Mouse (Mus musculus): Measurements from ENCODE around the gene Fanci. TPM values are rescaled to one million over a fixed set of nuclear protein-coding genes. Genes with fewer than 3 reads are reported as not detected.

The Fanci gene
- total RNA-seq, 2 experiments from 2014 or later, result 2.3 to 11.8 TPM

DNA sequence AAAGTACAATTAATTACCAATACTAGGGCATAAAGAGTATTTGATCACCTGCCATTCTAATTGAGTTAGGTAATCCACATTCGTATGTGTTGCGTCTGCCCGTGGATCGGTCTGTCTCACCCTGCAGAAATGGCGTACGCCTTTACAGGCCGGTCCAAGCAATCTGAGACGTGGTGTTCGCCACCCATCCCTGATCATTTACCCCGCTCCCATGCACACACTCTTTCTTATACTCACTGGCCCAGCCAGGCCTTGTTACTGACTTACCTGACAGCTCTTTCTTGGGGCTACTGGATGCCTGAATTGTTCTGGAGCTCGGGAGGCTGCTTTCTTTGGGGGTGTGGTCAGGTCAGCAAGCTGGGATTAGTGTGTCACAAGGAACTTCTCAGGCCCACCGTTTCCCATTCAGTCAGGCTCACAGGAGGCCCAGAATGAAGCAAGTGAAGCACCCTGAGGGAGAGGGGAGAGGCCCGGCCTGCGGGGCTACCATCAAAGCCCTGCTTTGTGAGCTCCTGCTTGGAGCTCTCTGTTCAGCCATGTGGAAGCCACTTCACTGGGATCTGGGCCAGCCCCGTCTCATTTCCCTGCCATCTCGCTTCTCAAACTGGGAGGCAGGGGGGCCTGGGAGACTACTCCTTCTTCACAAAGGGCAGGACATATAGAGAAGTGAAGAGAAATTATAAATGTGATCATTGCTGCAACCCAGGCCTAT is 5.2 kb upstream of the Fanci start, which contains the start of gene Rlbp1:
Gene Rlbp1, minus strand, starts transcription at position 627 of the 712 bp plus-strand sequence.
- no peak for ATAC-seq (replicated peaks; ENCODE audit: low FRiP score, poor library complexity, severe bottlenecking)

- ATAC-seq (replicated peaks; ENCODE audit: low FRiP score, poor library complexity, severe bottlenecking), result no peak
These were observed 4.6 kb upstream of the Fanci start for GRCm38 (mm10) chr7:79387140-79387539.

DNA sequence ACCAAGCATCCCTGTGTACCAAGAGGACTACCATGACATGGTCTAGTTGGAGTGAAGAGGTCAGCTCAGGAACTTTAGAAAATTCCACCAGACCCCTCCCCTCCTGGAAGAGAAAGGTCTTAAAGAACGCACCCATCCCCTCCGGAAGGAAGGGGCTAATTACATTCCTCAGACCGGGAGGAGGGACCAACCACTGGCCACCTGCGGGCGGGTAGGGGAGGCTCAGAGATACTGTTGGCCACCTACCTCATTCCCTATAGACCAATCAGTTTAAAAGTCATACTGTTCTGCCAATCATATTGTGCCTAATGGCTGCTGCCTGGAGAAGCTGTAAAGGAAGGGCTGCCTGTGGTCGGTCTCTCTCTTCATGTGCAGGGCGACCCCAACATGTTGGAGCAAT is 3.7 kb upstream of the Fanci start:
- ATAC-seq (replicated peaks; ENCODE audit: low FRiP score, poor library complexity, severe bottlenecking), result no peak

DNA sequence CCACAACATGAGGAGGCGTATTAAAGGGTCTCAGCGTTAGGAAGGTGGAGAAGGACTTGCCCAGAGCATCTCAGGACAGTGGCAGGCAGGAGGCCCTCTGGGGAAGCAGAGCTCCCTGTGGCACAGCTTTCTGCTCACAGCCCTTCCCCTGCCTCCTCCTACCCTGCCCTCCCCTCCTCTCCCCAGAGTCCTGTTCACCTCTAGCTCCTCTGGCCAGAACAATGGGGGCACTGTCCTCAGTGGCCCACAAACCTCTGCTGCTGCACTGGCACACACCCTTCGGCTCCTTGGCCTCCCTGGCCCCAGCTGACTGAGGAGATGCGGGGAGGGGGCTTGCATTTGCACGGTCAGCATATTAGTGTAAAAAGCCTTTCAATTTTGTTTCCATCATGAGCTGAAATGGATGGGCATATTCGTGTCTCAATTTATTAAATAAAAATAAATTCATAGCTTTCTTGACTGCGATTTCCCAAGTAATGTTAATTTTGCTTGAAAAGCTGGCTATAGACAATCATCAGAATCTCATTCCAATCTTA is 3.0 kb upstream of the Fanci start:
- ATAC-seq (replicated peaks; ENCODE audit: low FRiP score, poor library complexity, severe bottlenecking), result no peak

DNA sequence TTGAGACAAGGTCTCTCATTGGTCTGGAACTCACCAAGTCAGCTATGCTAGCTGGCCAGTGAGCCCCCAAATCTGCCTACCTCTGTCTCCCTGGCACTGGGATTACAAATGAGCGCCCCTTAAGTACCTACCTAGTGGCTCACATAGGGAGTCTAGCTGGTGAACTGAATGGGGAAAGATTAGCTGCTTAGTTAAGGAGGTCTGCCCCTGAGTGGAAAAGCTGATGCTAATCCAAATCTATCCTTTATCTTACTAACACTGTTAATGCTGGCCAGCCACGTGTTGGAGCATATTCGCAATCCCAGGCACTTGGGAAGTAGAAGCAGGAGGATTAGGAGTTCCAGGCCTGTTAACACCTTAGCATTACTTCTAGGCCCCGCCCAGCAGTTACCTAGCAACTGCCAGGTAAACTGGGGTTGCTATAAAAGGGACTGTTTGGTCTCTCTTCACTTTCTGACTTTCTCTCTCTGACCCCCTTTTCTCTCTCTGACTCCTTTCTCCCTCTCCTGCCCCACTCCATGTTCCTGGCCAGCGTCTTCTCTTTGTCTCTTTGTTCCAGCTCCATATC is 1.5 kb upstream of the Fanci start:
- no peak for ATAC-seq (replicated peaks; ENCODE audit: low FRiP score, poor library complexity, severe bottlenecking)

DNA sequence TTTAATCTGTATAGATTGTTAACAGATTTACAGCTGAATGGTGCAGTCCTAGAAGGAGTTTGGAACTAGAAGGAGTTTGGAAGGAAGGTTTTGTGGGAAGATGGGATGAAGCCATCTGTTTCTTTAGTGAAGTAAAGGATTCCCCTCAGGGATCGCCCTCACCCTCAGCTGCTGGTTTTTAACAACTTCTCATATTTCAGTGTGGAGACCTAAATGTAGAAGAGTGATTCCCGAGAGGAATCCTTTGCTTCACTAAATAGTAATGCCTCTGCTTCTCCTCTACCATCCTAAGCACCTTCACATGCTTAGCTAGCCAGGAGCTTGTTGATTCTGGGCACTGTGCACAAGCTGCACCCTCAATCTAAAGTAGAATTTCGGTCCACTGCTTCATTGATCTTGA is 258 bp upstream of the Fanci start:
- ATAC-seq (replicated peaks; ENCODE audit: low FRiP score, poor library complexity, severe bottlenecking), result peak; percentile 27; the same call in 1 of the 2 replicates

DNA sequence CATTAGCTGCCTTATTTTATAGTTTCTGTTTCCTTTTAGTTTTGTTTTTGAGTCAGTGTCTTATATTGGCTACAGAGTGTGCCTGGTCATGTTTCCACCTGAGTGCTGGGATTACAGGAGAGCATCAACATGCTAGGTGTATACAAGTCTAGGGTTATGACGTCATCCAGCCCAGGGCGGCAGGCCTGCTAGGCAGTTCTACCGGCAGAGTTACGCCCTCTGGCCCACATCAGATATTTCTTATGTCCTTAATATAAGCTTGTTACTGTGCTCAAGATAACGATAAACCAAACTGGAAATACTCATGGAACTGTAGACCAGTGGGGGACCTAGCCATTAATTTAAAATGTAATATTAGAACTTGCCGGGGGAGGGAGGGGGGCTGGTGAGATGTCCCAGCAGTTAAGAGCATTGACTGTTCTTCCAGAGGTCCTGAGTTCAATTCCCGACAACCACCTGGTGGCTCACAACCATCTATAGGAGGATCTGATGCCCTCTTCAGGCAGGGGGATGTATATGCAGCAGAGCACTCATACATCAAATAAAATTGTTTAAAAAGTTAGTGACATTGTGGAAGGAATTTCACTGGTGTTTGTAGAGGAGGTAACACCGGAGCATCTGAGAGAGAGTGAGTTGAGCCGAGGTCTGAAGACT is 1.3 kb downstream of the Fanci start:
- ATAC-seq (replicated peaks; ENCODE audit: low FRiP score, poor library complexity, severe bottlenecking), result peak; percentile 81

DNA sequence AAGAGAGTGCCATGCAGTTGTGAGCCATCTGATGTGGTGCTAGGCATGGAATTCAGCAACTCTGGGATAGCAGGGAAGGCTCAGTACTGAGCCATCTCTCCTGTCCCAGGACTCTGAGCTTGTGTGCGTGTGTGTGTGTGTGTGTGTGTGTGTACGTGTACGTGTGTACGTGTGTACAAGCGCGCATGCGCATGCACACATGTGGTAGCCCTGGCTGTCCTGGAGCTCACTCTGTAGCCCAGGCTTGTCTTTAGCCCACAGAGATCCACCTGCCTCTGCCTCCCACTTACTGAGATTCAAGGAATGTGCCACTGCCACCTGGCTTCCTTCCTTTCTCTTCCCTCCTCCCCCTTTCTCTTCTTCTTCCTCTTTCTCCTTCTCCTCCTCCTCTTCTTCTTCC is 2.2 kb downstream of the Fanci start:
- no peak for ATAC-seq (replicated peaks; ENCODE audit: low FRiP score, poor library complexity, severe bottlenecking)

DNA sequence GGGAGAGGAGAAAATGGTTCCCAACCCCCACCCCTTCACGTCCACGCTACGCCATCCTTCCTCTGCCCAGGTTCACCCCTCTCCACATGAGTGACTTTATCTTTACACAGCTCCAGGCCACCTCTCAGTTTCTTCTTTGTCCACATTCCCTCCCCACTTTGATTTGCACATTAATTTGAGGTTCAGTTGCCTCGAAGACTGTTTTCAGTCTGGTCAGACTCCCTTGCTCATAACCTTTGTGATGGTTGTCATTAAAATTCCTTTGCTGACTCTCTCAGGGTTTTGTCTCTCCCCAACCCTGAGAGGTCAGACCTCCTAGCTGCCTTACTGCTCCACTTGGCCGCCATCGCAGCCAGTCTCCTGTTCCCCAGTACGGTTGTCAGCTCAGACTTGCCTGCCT is 2.9 kb downstream of the Fanci start:
- no peak for ATAC-seq (replicated peaks; ENCODE audit: low FRiP score, poor library complexity, severe bottlenecking)

GRCm38 (mm10) chr7:79395186-79395585 is 3.5 kb downstream of the Fanci start:
- ATAC-seq (replicated peaks; ENCODE audit: low FRiP score, poor library complexity, severe bottlenecking), result no peak

DNA sequence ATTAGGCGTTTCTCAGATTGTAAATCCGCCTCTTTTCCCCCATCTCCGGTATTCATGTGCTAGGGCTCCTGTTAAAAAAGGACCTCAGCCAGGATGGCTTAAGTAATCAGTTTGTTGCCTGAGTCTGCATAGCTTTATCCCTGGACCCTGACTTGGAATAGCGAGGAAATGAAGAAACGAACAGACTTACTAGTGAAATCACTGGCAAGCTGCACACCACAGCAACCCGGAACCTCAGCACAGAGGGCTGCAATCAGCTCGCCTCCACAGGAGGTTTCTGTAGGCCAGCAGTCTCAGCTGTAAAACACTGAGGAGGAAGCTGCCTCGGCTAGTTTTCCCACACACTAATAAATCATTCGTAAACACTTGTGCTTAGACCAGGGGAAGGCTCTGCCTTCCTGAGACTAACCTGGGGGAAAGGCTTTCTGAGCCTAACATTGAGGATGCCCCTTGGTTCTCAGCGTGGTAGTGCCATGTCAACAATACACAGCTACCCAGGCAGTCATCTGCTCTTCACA is 5.8 kb downstream of the Fanci start:
- ATAC-seq (replicated peaks; ENCODE audit: low FRiP score, poor library complexity, severe bottlenecking), result no peak

- ATAC-seq (replicated peaks; ENCODE audit: low FRiP score, poor library complexity, severe bottlenecking), result no peak
These were observed 6.7 kb downstream of the Fanci start for GRCm38 (mm10) chr7:79398426-79398825.

DNA sequence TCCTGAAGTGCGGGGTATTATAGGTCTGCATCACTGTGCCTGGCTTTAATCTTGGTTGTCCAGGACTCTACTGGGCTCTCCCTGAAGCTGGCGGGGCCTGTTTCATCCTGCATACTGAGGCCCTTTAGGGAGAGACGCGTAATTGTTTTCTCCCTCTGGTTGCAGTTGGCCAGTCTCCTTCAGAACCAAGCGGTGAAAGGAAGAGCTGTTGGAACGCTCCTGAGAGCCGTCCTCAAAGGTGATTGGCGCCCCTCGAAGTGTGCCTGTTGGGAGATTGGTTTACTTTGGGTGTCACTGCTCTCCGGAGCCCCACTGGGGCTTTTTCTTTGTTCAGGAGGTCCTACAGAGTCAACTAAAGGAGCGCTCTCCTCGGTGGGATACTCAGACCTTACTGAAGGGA is 7.2 kb downstream of the Fanci start:
- ATAC-seq (replicated peaks; ENCODE audit: low FRiP score, poor library complexity, severe bottlenecking), result no peak

DNA sequence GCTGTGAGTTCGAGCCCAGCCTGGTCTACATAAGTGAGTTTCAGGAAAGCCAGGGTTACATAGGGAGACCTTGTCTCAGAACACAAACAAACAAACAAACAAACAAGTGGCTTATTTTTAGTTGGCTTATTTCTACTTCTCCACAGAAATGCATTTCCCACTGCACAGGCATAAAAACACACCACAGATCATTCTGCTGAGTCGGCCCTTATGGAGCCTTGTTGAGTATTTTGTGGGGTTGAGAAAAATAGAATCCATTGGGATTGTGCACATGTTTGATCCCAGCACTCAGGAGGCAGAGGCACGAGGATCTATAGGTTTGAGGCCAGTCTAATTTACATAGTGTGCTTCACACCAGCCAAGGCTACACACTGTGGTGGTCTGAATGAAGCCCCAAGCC is 8.6 kb downstream of the Fanci start:
- ATAC-seq (replicated peaks; ENCODE audit: low FRiP score, poor library complexity, severe bottlenecking), result no peak

DNA sequence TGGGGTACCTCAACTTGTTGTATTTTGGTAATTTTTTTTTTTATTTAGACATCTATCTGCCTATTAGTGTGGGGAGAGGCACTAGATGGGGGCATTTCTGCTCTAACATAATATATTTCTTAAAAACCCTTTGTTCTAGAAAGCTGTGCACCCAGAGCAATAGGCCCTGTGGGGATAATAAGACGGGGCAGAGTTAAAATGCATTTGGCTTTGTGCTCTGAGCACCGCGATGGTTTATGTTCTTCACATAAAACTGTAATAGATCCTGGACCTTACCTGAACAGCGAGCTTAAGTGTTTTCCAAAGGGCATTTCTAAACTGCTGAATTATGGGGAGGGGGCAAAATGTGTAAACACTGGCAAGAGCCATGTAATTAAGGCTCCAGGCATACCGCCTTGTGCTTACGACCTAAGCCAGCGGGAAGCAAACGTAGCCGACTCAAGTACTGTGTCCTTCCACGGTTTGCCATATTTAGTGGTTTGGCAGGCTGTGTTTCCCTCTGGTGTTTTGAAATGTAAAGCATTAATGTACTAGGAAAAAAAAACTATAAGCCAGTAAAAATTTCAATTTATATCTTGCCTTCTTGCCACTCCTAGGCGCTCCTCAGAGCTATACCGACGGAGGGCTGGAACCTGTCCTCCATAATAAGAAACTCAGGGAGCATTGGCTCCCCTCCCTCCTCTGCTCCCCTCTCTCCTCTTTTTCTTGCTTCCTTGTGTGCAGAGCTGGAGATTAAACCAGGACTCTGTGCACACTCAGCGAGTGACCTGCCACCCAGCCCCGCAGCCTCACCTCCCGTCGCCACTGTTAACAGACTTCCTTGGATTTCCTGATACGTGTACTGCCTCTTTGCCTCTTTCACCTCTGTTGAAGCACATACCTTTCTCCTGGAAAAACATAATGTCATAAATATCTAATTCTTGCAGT is 23.0 kb downstream of the Fanci start:
- no peak for ATAC-seq (replicated peaks; ENCODE audit: low FRiP score, poor library complexity, severe bottlenecking)

GRCm38 (mm10) chr7:79419950-79420349 is 28.2 kb downstream of the Fanci start:
- ATAC-seq (replicated peaks; ENCODE audit: low FRiP score, poor library complexity, severe bottlenecking), result no peak

GRCm38 (mm10) chr7:79422876-79423275 is 31.1 kb downstream of the Fanci start:
- ATAC-seq (replicated peaks; ENCODE audit: low FRiP score, poor library complexity, severe bottlenecking), result no peak

DNA sequence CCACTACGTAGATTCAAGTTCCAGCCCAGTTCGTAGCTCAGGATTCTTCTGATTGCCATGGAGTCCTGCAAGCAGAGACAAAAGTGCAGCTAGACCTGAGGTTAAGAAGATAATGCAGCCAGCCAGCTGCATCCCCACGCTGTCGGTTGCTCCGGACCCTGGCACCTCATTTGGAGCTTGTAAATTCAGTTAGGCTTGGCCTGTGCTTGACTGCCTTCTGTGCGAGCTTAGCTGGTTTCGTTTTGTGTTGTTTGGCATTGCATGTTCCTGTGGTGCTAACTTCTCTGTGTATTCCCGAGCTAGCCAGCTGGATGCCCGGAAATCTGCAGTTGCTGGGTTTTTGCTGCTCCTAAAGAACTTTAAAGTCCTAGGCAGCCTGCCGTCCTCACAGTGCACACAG is 34.1 kb downstream of the Fanci start:
- ATAC-seq (replicated peaks; ENCODE audit: low FRiP score, poor library complexity, severe bottlenecking), result no peak

- no peak for ATAC-seq (replicated peaks; ENCODE audit: low FRiP score, poor library complexity, severe bottlenecking)
These were observed 36.5 kb downstream of the Fanci start for GRCm38 (mm10) chr7:79428243-79428642.

GRCm38 (mm10) chr7:79440035-79440434 is 48.3 kb downstream of the Fanci start:
- no peak for ATAC-seq (replicated peaks; ENCODE audit: low FRiP score, poor library complexity, severe bottlenecking)
